Mouse (Mus musculus): ENCODE measurements at regions not wholly inside any gene's neighbourhood (a gene's known extent, or its start where the extent isn't known, plus 50 kb on each side); places are given as distances from the start of the nearest gene placed in this dataset.
A peak's percentile ranks its signal among the peaks of the same experiment; 100 is the strongest.

DNA sequence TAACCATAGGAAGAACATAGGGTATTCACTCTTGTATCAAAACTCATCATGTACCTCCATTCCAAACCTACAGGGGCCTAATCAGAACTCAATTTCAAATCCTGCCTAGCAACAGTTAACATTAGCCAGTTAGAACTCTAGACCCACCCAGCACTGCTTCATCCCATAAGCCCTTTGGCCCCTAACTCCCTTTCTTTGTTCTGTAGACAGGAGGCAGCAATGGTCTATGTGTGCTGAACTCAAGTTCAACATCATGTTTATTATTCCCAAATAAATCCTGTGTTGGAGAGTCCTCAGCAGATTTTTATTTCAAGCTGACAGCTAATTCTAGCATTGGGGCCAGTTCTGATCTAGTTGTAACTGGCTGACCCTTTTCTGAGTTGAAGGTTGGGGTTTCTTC is 112.2 kb downstream of the Ipo8 start:
- no peak for DNase-seq (ENCODE audit: low read depth)

GRCm38 (mm10) chr6:148710406-148710805 is 120.9 kb downstream of the Ipo8 start:
- DNase-seq (ENCODE audit: low read depth): no peak

DNA sequence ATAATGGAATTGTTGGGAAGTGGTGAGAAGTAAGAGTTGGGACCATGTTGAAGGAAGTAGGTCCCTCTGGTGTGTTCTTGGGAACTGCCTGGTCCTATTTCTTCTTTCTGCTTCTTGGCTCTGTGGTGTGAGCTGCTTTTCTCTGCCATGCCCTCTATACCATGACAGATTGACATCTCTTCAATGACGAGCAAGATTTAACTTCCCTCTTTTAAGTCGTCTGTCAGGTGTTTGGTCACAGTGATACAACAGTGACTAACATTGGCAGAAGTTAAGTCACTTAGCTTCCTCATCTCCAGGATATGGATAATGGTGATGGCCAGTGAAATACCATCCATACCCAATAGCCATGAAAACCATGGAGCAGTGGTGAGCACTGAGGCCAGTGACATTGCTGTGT is 122.9 kb downstream of the Ipo8 start:
- DNase-seq (ENCODE audit: low read depth): no peak

DNA sequence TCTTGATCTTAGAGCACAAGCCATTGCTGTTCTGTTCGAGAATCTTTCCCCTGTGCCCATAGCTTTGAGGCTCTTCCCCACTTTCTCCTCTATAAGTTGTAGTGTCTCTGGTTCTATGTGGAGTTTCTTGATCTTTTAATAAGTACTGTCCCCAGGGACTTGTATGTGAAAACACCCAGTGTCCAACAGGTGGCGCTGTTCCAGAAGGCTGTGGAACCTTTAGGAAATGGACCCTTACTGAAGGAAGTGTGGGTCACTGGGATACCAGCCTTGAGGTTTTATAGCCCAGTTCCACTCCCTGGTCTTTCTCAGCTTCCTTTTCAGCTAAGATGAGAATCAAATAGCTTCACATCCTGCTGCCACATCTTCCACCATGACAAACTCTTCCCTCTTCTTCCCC is 125.6 kb downstream of the Ipo8 start:
- DNase-seq (ENCODE audit: low read depth): peak; percentile 47

DNA sequence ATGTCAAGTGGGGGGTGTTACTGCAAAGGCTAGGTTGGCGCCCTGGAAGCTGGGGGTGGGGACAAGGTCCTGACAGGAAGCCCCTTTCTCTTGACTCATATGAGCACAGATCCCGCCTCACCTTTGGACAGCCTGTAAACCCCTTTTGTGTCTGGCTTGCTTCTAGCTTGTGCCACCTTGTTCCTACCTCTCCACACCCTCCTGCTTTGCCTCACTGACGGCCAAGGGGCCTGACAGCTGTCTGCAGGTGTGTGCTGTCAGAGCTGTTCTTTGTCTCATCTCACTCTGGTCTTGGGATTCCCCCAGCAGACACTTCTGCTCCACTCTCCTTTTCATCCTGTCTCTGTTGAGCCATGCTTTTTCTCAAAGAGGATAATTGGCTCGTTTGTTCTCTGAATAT is 137.9 kb downstream of the Ipo8 start:
- no peak for DNase-seq (ENCODE audit: low read depth)

GRCm38 (mm10) chr6:148687770-148688169 is 143.5 kb downstream of the Ipo8 start:
- DNase-seq (ENCODE audit: low read depth): peak; percentile 3

- no peak for DNase-seq (ENCODE audit: low read depth)
Observed at GRCm38 (mm10) chr6:148660152-148660551, 171.1 kb downstream of the Ipo8 start.

- DNase-seq (ENCODE audit: low read depth): no peak
Observed at GRCm38 (mm10) chr6:148653216-148653615, 178.1 kb downstream of the Ipo8 start.

DNA sequence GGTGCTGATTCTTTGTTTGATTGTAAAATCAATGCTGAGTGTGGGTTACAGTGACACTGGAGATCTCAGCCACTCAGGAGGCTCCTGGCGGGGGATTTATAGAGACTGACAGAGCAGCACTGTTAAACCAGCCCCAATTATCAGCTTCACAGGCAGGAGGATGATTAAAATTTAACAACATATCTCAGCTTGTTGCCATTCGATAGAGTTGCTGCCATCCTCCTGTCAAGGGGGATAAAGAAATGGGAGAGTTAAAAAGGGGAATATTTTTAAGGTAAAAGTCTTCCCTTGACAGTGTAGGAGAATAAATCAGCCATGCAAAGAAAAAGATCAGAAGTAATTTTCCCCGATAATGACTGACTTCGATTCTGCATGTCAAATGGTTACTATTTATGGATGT is 178.8 kb downstream of the Ipo8 start:
- DNase-seq (ENCODE audit: low read depth): no peak

GRCm38 (mm10) chr6:148647423-148648390 is 183.6 kb downstream of the Ipo8 start:
- no peak for DNase-seq (ENCODE audit: low read depth)

GRCm38 (mm10) chr6:148640595-148640994 is 190.7 kb downstream of the Ipo8 start:
- DNase-seq (ENCODE audit: low read depth): no peak

GRCm38 (mm10) chr6:148634148-148634547 is 190.0 kb upstream of the Tmtc1 start:
- no peak for DNase-seq (ENCODE audit: low read depth)

DNA sequence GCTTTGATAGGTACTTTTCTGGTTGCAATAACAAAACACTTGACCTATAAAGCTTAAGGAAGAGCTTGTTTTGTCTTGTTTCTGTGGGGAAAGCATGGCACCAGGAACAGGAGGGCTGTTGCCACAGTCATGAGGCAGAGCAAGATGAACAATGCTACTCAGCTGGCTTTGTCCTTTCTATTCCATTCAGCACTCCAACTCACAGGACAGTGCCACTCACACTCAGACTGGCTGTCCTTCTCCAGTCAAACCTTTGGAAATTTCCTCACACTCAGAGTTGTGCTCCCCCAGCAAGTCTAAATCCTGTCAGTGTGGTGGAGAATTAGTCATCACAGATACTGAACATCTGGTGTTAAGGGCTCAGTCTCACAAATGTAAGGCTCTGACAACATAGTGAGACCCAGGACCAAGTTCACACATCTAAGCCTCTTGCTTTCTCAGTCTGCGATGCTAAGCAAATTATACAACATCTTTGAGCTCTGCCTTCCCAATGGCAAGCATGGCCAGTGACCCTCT is 183.0 kb upstream of the Tmtc1 start:
- no peak for DNase-seq (ENCODE audit: low read depth)

- no peak for DNase-seq (ENCODE audit: low read depth)
Observed at GRCm38 (mm10) chr6:148623119-148623770, 179.1 kb upstream of the Tmtc1 start.

GRCm38 (mm10) chr6:148620034-148620433 is 175.8 kb upstream of the Tmtc1 start:
- DNase-seq (ENCODE audit: low read depth): no peak

- DNase-seq (ENCODE audit: low read depth): no peak
Observed at GRCm38 (mm10) chr6:148615931-148616330, 171.7 kb upstream of the Tmtc1 start.

DNA sequence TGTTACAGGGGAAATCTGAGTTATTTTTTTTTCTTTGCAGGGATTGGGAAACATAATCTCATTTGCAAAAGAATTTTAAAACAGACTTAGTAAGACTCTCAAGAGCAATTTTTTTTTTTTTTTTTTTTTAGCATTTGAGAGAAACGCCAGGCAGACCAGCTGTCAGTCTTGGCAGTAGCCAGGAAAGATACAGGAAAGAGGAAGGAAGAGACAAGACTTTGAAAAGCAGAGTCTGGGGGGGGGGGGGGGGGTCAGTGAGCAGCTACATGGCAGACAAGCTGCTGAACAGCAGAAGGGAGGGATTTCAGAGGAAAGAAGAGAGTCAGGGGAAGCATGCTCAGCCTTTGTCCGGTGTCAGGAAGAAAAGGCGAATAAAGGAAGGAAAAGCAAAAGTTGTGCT is 171.3 kb upstream of the Tmtc1 start:
- no peak for DNase-seq (ENCODE audit: low read depth)

GRCm38 (mm10) chr6:148608881-148609280 is 164.7 kb upstream of the Tmtc1 start:
- DNase-seq (ENCODE audit: low read depth): no peak

GRCm38 (mm10) chr6:148605226-148605625 is 161.0 kb upstream of the Tmtc1 start:
- no peak for DNase-seq (ENCODE audit: low read depth)

DNA sequence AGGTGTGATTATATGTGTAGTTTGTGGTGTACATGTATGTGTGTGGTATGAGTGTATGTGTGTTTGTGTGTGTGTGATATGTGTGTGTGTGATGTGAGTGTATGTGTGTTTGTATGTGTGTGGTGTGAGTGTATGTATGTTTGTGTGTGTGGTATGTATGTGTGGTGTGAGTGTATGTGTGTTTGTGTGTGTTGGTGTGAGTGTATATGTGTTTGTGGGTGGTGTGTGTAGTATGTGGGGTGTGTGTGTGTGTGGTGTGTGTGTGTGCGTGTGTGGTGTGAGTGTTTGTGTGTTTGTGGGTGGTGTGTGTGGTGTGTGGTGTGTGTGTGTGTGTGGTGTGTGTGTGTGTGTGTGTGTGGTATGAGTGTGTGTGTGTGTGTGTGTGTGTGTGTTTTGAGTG is 160.6 kb upstream of the Tmtc1 start:
- DNase-seq (ENCODE audit: low read depth): no peak

DNA sequence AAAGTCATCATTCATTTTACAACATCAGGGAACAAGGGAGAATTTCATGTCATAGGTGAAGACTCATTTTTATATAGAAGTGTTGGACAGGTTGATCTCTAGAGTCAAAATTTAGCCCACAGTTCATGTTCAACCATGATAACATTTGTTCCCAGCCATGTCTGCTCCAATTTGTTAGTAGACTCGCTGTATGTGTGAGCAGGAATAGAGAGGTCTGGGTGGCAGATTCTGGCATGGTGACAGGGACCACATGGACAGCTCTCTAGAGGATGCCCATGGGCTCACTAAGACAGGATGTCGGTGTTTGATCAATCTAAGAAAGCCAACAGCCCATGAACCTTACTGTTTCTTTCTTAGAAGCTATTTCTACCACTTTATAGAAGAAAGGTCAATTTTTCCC is 159.7 kb upstream of the Tmtc1 start:
- DNase-seq (ENCODE audit: low read depth): no peak

GRCm38 (mm10) chr6:148603460-148603859 is 159.3 kb upstream of the Tmtc1 start:
- DNase-seq (ENCODE audit: low read depth): no peak

- DNase-seq (ENCODE audit: low read depth): no peak
Observed at GRCm38 (mm10) chr6:148602894-148603293, 158.7 kb upstream of the Tmtc1 start.

All from naive thymus-derived CD4-positive, alpha-beta T cell, adult 2 months (primary cell).